In the genomic region with DNA sequence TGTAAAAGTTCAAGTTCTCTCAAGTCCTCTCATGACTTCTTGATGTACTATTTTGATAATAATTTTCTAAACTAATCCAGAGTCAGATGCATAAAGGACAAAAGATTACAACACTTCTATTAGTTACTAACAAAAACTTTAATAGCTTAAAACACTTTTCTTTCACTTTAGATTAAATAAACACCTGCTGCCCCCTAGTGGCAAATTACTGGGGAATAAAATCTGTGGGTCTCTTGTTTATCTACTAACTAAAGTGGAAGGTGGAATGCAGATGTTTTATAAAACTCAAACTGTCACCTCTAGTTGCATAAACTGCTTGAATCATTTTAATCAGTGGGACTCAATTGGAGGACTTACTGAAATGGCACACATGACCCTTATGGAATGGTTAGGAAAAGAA, we compare ENCODE assay signal across 9 mouse cellular contexts.
DNase-seq lines count a peak whose midpoint lies in the region; ATAC-seq and TF ChIP-seq lines count a peak whose summit lies in the region.
"Had no signal": no experiment of that assay in that cellular context is flagged by ENCODE, and none has a peak within 500 bp of the region (broad histone marks: within the 10 kb centered on the region; RNA-seq: fewer than 3 reads in every experiment).

No protein-coding gene starts in this region.

- H3K79me2 ChIP-seq in heart, adult 2 months (replicated peaks; ENCODE audit: control insufficient read depth, insufficient read depth, low read length): no peaks in the 10 kb centered on the region

- H3K9ac ChIP-seq in heart, adult 2 months (ENCODE audit: low read depth, low read length): no peak overlapping the region
- H3K9ac ChIP-seq in midbrain, embryonic 11.5 days (ENCODE audit: low read length): no peak overlapping the region
- H3K9ac ChIP-seq in midbrain, embryonic 16.5 days (ENCODE audit: low read depth, low read length): no peak overlapping the region
- H3K9ac ChIP-seq: midbrain, embryonic 12.5 days had no signal

- no peak overlapping the region for H3K4me2 ChIP-seq in midbrain, embryonic 11.5 days
- no peak overlapping the region for H3K4me2 ChIP-seq in midbrain, embryonic 16.5 days (ENCODE audit: low read length)
- H3K4me2 ChIP-seq: midbrain, embryonic 12.5 days had no signal

- no peak overlapping the region for H3K27ac ChIP-seq in heart, adult 2 months
- no peak overlapping the region for H3K27ac ChIP-seq in midbrain, embryonic 11.5 days (ENCODE audit: low read depth, low read length)
- H3K27ac ChIP-seq in midbrain, embryonic 16.5 days (ENCODE audit: low read length): no peak overlapping the region
- H3K27ac ChIP-seq: midbrain, embryonic 12.5 days had no signal

- H3K27me3 ChIP-seq in heart, adult 2 months (ENCODE audit: control insufficient read depth, insufficient read depth, low read length): no peaks in the 10 kb centered on the region
- H3K27me3 ChIP-seq in midbrain, embryonic 11.5 days (ENCODE audit: control insufficient read depth, insufficient read depth, low read length): no peaks in the 10 kb centered on the region
- H3K27me3 ChIP-seq in midbrain, embryonic 16.5 days (ENCODE audit: control insufficient read depth, insufficient read depth, low read depth, low read length): no peaks in the 10 kb centered on the region
- H3K27me3 ChIP-seq: midbrain, embryonic 12.5 days had no signal

- DNase-seq in heart, adult 2 months: no peak
- DNase-seq in heart, adult 9 months (ENCODE audit: low spot score in 2 of 2): no peak
- DNase-seq in midbrain, embryonic 11.5 days (ENCODE audit: low spot score, missing footprints): peak; percentile 92
- DNase-seq in mesoderm, embryonic 11.5 days (ENCODE audit: low read depth, low spot score): peak; percentile 14
- DNase-seq in thymus, postnatal 25 days: no peak

- TF ChIP-seq EP300 in heart, adult 2 months (IDR thresholded peaks at IDR 0.05; ENCODE audit: insufficient read depth, low read depth, low read length): no peak

- intact Hi-C loops in heart, adult 2 months (cut with DNase I): no loop called here

- no peak overlapping the region for H3K4me3 ChIP-seq in heart, adult 2 months
- H3K4me3 ChIP-seq in midbrain, embryonic 11.5 days (ENCODE audit: low read depth, low read length): no peak overlapping the region
- H3K4me3 ChIP-seq in midbrain, embryonic 16.5 days (ENCODE audit: low read depth, low read length): no peak overlapping the region
- H3K4me3 ChIP-seq: midbrain, embryonic 12.5 days had no signal

- TF ChIP-seq CTCF in heart, adult 2 months (IDR thresholded peaks at IDR 0.05): peak; percentile 39

- ATAC-seq in midbrain, embryonic 11.5 days (ENCODE audit: low FRiP score): no peak
- ATAC-seq in midbrain, embryonic 16.5 days: no peak
- ATAC-seq in common myeloid progenitor, adult 5-6 weeks (replicated peaks; ENCODE audit: low read depth, poor library complexity, severe bottlenecking): peak; percentile 65; the same call in 1 of the 2 replicates
- ATAC-seq in activated CD4-positive, CD25-positive, alpha-beta regulatory T cell, adult 4 months: no peak

- H3K4me1 ChIP-seq in heart, adult 2 months (ENCODE audit: control insufficient read depth, insufficient read depth, low read length): no peaks in the 10 kb centered on the region
- no peaks in the 10 kb centered on the region for H3K4me1 ChIP-seq in midbrain, embryonic 11.5 days (ENCODE audit: control insufficient read depth, insufficient read depth, low read length)
- H3K4me1 ChIP-seq in midbrain, embryonic 16.5 days (ENCODE audit: control insufficient read depth, insufficient read depth, low read length): no peaks in the 10 kb centered on the region
- H3K4me1 ChIP-seq: midbrain, embryonic 12.5 days had no signal

- H3K9me3 ChIP-seq in midbrain, embryonic 11.5 days (ENCODE audit: control insufficient read depth, low read length): no peaks in the 10 kb centered on the region
- no peaks in the 10 kb centered on the region for H3K9me3 ChIP-seq in midbrain, embryonic 16.5 days (replicated peaks; ENCODE audit: control insufficient read depth, low read length, poor library complexity, severe bottlenecking)
- H3K9me3 ChIP-seq: midbrain, embryonic 12.5 days had no signal

- TF ChIP-seq POLR2A in heart, adult 2 months (IDR thresholded peaks at IDR 0.05; ENCODE audit: insufficient read depth, low read depth, low read length): no peak

- H3K36me3 ChIP-seq in heart, adult 2 months (ENCODE audit: control insufficient read depth, insufficient read depth, low read length): no peaks in the 10 kb centered on the region
- H3K36me3 ChIP-seq in midbrain, embryonic 11.5 days (ENCODE audit: control insufficient read depth, insufficient read depth, low read length): no peaks in the 10 kb centered on the region
- no peaks in the 10 kb centered on the region for H3K36me3 ChIP-seq in midbrain, embryonic 16.5 days (ENCODE audit: control insufficient read depth, insufficient read depth, low read length)
- H3K36me3 ChIP-seq: midbrain, embryonic 12.5 days had no signal

Comparison
In these comparisons a context has a peak if more than half of its experiments do, and no peak if none do; other contexts are left out.
1. DNase-seq: peak in midbrain, embryonic 11.5 days (single experiment) and mesoderm, embryonic 11.5 days (single experiment); none in heart, adult 2 months (0 of 2), heart, adult 9 months (0 of 2) and thymus, postnatal 25 days (single experiment).